Mouse (Mus musculus) WW6 (cell line): ENCODE results near the gene Taar7a.

ENCODE experiments used
- DNase-seq: peaks from one replicate; pipeline ENCODE4 v3.0.0-alpha.2; 2013; ENCODE audit warnings: low read depth, low spot score

Taar7a gene

DNA sequence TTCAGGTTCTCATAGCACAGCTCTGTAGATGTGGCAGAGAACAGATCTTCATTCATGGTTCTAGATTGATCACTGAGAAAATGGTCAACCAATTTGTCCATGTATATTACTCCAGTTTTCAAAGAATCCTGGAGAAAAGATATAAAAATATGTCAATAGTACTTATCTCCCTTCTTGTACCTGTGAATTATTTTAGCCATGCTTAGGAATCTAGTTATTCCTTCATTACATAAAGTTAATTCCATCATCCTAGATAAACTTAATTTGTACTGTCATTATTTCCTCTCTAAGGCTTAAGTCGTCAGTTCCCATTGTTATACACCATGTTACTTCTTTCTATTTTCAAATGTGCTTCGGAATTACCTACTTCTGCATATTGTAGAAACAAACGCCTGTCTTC is at the start of gene Taar7a:
TSS of gene Taar7a (minus strand) at position 101 of the 400 bp plus-strand sequence.
- DNase-seq, result no peak

DNA sequence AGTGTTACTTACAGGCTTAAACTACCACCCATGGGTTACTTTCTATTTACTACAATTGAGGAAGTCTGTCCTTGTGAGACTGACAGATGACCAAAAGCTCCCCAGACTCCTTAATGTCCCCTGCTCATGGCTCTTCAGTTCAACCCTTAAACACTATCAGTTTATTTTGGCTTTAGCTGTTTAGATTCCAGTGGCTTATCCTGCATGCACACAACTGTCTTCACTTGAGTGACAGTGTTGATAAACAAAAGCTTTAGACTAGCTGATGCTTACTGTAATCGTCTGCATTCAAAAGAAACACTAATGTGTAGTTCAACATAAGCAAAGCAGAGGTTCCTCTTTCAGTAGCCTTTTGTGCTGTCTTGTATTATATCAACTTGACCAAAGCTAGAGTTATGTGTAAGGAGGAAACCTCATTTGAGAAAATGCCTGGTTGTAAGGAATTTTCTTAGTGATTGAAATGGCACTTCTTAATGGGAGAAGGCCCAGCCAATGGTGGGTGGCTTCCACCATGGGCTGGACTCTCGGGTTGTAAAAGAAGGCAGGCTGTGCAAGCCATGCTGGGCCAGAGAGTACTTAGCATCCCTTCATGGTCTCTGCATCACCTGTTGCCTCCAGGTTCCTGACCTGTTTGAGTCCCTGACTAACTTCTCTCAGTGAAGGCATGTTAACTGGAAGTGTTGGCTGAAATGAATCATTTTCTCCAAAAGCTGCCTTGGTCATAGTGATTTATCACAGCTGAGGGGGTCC is 47.0 kb upstream of the Taar7a start:
- DNase-seq, result no peak

DNA sequence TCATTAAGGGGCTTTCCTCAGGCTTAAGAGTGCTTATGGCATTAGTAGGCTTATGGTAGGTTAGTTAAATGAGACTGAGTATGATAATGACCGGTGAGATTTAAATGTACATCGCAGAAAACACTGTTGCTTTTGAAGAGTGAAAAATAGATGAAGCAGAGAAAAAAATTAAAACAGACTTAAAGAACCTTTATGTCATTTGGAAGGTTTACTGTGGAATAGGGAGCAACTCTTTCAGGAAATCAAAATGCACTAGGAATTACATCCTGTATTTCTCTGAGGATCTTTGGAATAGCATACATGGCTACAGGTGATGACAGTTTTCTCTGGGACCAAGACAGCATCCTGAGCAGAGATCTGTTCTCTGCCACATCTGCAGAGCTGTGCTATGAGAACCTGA is 44.0 kb upstream of the Taar7a start, which contains the start of gene Taar7e:
TSS of gene Taar7e (plus strand) at position 301 of the 400 bp plus-strand sequence.
- no peak for DNase-seq

DNA sequence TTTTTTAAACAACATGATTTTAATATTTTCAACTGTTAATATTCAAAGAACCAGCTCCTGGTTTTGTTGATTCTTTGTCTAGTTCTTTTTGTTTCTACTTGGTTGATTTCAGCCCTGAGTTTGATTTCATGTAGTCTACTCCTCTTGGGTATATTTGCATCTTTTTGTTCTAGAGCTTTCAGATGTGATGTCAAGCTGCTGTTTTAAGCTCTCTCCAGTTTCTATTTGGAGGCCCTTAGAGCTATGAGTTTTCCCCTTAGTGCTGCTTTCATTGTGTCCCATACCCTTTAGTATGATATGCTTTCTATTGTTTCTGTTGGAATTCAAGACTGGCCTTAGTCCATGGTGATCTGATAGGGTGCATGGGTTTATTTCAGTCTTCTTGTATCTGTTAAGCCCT is 38.1 kb upstream of the Taar7a start:
- no peak for DNase-seq

DNA sequence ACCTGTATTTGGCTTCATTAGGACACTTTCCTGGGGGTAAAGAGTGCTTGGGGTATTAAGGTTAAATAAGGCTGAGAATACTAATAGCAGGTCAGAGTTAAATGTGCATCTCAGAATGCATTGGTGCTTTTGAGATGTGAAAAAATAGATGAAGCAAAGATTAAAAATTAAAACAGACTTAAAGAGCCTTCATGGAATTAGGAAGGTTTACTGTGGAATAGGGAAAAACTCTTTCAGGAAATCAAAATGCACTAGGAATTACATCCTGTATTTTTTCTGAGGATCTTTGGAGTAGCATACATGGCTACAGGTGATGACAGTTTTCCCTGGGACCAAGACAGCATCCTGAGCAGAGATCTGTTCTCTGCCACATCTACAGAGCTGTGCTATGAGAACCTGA is 33.6 kb upstream of the Taar7a start, which contains the start of gene Taar7d:
TSS of gene Taar7d (plus strand) at position 301 of the 400 bp plus-strand sequence.
- DNase-seq, result no peak

DNA sequence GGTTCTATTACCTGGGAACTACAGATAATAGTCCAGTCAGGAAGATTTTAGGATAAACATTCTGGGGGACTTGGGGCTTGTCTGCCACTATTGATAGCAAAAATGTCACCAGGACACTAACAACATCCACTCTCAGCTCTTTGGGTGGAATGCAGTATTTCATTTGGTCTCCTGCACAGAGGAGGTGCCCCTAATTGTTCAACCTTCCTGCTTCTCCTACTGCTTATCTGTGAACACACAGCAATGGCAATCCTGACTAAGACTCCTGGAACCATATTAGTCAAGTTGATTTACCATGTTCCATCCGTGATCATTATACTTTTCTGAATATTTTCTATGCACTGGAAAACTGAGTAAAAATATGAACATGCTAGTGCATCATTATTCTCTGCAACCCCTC is 14.9 kb upstream of the Taar7a start:
- DNase-seq, result no peak

DNA sequence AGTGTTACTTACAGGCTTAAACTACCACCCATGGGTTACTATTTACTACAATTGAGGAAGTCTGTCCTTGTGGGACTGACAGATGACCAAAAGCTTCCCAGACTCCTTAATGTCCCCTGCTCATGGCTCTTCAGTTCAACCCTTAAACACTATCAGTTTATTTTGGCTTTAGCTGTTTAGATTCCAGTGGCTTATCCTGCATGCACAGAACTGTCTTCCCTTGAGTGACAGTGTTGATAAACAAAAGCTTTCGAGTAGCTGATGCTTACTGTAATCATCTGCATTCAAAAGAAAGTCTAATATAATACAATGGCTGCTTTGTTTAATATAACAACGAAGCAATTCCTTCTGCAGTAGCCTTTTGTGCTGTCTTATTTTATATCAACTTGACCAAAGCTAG is 13.8 kb upstream of the Taar7a start:
- DNase-seq, result no peak

DNA sequence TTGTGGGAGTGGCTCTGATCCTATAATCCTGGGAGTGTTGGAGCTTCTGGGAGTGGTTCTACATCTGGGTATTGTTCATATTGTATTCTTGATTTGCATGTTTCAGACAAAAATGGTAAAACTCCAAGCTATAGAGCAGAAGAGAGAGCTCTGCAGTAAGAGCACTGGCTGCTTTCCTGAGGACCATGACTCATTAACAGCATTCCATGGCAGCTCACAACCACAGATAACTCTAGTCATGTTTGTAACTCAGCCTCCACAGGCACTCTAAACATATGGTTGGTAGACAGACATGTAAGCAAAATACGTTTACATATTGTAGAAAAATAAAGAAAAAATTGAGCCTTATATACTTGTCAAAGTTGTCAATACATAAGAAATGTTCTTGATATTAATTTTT is 13.2 kb upstream of the Taar7a start:
- DNase-seq, result no peak

DNA sequence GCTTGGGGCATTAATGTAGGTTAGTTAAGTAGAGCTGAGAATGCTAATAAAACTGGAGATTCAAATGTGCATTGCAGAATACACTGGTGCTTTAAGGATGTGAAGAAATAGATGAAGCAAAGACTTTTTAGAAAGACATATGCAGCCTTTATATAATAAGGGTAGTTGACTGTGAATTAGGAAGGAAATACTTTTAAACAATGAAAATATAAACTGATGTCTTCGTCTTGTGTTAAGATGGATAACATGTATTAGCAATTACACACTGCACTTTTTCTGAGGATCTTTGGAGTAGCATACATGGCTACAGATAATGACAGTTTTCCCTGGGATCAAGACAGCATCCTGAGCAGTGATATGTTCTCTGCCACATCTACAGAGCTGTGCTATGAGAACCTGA is 6.4 kb upstream of the Taar7a start, which contains the start of gene Taar7b:
TSS of gene Taar7b (plus strand) at position 301 of the 400 bp plus-strand sequence.
- DNase-seq, result no peak

DNA sequence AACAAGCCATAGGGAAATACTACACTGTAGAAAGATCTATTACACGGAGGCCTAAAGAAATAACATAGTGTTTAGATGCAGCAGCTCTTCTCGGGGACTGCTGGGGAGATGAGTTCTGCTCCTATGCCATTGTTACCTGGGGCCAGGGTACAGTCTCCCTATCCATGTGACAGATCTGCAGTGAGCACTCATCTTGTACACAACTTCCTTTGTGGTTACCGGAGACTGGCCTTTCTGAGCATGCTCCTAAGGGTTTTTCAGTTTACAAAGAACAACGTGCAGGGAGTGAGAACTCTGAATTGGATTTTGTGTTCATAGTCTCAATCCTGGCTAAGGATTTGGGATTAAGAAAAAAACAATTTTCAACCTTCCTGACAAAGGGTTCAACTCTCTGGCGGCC is 6.9 kb downstream of the Taar7a start:
- no peak for DNase-seq

DNA sequence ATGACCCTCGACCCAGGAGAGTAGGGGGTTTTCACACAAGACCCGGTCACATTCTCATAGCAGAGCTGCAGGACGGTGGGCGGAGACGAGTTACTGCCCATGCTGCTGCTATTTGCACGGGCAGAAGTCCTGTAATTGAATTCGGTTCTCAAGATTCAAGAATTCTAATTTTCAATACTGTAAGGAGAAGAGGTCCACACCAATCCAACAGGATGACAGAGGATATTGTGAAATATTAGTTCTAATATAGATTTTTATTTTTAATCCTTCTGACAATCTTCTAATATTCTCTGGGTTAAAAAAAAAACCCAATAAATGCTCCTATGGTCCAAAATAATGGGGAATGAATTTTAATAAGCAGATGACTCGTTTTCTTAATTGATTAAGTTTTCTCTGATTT is 7.7 kb downstream of the Taar7a start, which contains the start of gene Taar6:
TSS of gene Taar6 (minus strand) at position 101 of the 400 bp plus-strand sequence.
- DNase-seq, result no peak

DNA sequence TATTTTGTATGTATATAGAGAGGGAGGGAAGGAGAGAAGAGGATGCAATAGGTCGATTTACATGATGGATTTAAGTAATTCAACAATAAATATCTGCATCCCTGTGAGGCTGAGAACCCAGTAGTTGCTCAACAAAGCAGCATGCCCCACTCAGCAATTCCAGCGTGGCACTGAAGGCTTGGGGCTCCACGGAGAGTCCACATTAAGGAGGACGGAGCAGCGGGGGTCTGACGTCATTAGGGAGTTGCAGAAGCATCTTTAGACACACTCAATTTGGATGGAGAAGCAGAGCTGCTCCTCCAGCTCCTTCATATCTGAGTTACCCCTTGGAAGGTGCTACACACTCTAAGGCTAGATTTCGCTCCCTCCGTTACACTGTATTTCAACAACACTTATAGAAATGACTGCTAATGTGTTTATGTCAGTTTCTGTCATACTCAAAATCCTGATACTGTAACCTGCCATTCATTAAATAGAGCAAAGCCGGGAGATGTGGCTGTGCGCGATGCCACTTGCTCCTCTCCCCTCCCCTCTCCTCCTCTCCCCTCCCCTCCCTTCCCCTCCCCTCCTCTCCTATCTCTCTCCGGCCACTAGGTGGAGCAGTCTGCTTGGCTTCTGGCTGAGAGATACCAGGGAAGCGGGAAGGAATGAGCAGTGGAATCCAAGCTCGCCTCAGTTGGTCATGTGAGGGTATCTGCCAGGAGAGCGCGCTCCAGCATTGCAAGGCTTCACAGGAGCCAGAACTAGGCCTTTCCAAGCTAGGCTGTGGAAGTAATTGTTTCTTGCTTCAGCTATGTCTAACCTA is 14.2 kb downstream of the Taar7a start:
- DNase-seq, result peak; percentile 59

DNA sequence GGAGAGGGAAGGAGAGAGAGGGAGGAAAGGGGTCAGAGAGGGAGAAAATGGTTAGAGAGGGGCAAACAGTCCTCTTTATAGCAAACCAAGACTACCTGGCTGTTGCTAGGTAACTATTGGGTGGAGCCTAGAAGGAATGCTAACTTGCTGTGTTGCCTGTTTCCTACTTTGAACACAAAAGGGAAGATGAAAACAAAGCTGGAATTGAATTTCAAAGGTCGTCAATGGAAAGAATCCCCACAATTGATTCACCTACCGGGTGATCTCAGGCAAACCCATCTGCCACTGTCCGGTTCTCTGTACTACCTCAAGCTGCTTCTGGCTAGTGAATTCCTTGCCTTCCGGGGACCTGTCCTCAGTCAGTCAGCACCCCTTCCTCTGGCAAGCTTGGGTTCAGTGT is 15.3 kb downstream of the Taar7a start:
- DNase-seq, result peak; percentile 7

DNA sequence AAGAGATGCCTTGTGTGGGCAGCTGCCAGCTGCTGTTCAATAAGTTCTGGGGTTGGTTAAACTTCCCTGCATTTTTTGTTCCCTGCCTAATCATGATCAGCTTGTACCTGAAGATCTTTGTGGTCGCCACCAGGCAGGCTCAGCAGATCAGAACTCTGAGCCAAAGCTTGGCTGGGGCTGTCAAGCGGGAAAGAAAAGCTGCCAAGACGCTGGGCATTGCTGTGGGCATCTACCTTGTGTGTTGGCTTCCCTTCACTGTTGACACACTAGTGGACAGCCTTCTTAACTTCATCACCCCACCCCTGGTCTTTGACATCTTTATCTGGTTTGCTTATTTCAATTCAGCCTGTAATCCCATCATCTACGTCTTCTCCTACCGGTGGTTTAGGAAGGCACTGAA is 22.0 kb downstream of the Taar7a start:
- DNase-seq, result no peak

DNA sequence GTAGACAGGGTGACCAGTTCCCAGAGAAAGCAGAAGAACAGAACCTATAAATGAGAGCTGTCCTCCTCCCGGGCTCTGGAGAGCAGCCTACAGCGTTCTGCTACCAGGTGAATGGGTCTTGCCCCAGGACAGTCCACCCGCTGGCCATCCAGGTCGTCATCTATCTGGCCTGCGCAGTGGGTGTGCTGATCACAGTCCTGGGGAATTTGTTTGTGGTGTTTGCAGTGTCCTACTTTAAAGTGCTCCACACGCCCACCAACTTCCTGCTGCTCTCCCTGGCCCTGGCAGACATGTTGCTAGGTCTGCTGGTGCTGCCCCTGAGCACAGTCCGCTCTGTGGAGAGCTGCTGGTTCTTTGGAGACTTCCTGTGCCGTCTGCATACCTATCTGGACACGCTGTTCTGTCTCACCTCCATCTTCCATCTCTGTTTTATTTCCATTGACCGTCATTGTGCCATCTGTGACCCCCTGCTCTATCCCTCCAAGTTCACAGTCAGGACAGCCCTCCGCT is 22.6 kb downstream of the Taar7a start, which contains the start of gene Taar5:
TSS of gene Taar5 (plus strand) at position 51 of the 510 bp plus-strand sequence.
- no peak for DNase-seq

DNA sequence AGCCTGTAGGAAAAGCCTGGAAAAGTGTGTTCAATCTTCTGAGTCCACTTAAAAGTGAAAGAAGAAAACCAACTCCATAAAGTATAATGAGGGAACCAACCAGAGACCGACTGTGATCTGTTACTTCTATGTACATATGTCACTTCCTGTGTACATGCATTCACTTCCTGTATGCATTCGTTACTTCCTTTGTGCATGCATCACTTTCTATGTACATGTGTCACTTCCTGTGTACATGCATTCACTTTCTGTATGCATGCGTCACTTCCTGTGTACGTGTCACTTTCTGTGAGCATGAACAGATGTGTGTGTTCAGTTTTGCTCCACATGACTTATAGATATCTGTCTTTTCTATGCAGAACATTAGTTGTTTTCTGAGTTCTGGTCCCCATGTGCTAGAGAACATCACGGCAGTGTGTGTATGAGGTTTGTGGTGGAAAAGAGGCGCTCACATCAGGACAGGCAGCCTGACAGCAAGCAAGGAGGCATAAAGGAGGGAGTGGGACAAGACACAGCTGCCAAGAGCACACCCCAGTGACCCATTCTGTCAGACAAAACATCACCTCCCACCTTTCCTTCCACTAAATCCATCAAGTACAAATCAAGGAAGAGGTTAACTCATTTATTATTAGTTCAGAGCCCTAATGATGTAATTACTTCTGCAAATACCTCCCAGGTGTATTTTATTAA is 28.2 kb downstream of the Taar7a start:
- DNase-seq, result no peak

DNA sequence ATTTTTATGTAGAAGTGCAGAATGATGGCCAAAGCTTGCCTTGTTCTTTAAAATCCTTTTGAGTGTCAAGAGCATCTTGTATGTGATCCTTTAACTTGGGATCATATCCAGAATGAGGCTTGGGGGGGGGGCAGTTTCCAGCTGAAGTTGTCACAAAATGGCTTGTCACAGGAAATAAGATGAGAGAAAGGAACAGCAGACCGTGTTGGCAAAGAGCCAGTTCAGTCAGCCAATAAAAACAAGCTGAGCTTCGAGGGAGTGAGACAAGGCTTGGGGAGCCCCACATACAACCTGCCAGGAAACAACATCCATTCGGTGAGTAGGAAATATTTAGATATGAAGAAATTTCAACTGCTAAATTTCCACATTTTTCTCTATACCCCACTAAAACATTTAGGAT is 29.8 kb downstream of the Taar7a start:
- DNase-seq, result no peak

DNA sequence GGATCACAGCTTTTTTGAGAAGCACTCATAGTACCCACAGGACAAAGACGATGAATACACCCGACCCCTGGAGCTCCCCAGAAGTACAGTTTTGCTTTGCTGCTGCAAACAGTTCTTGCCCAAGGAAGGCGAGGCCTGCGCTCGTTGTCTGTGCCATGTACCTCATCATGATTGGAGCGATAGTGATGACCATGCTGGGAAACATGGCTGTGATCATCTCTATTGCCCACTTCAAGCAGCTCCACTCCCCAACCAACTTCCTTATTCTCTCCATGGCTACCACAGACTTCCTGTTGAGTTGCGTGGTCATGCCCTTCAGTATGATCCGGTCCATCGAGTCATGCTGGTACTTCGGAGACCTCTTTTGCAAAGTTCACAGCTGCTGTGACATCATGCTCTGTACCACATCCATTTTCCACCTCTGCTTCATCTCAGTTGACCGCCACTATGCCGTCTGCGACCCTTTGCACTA is 32.8 kb downstream of the Taar7a start, which contains the start of gene Taar4:
TSS of gene Taar4 (plus strand) at position 51 of the 472 bp plus-strand sequence.
- no peak for DNase-seq

DNA sequence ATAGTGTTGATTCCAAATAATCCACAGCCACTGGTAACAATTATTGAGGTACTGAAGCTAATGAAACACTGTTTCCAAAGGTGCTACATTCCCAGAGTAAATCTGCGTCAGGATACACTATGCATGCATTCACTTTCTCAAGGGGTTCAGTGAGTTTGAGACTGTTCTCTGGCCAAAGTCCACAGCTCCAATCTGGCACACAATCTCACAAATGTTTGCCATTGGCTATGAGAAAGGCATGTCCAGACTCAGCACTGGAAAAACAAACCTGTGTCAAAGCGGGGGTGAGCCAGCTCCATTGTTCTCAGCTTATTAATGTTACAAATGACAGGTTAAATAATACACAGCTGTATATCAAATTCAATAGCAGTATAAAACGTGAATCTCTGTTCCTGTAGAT is 34.2 kb downstream of the Taar7a start:
- DNase-seq, result no peak

DNA sequence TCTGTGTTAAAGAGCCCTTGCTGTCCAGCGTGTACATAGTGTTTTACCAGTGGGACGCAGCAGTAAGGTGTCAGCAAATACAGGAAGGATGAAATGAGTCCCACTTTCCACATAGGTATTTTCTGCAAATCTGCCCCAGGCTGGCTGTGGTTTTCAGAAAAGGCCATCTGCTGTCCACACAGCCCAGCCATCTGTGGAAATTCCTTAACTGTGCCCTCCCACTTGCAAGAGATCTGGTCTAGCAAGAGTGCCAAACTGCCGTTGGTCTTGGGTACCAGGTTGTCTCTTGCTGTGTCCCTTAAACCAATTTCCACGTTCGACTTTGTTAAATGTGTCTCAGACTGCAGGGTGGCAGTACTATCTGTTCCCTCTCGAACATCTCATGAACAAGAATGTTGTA is 41.6 kb downstream of the Taar7a start:
- no peak for DNase-seq

DNA sequence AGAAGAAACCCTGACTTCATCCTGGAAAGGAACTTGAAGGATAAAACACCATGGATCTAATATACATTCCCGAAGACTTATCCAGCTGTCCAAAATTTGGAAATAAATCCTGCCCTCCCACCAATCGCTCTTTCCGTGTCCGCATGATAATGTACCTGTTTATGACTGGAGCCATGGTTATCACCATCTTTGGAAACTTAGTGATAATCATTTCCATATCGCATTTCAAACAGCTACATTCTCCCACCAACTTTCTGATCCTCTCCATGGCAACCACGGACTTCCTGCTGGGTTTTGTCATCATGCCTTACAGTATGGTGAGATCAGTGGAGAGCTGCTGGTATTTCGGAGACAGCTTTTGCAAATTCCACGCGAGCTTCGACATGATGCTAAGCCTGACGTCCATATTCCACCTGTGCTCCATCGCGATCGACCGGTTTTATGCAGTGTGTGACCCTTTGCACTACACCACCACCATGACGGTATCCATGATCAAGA is 43.7 kb downstream of the Taar7a start, which contains the start of gene Taar3:
TSS of gene Taar3 (plus strand) at position 51 of the 498 bp plus-strand sequence.
- DNase-seq, result no peak
